Mouse (Mus musculus) c-Kit-positive CD71-negative TER-119-negative erythroid progenitor cells, embryonic 14.5 days (primary cell): ENCODE measurements around the gene S100a3.

ENCODE experiments used
- DNase-seq: peaks from one replicate; pipeline ENCODE4 v3.0.0-alpha.2; 2013; ENCODE audit warnings: low read depth

Gene S100a3

GRCm38 (mm10) chr3:90601486-90602110 lies 41.2 kb downstream of the S100a3 start, which contains the start of gene Gm42674:
TSS of gene Gm42674 (plus strand) at chr3:90601904.
- no peak for DNase-seq

GRCm38 (mm10) chr3:90603623-90604022 lies 43.2 kb downstream of the S100a3 start, which contains the start of gene S100a4:
TSS of gene S100a4 (plus strand) at chr3:90603771.
- no peak for DNase-seq

- no peak for DNase-seq
Observed at GRCm38 (mm10) chr3:90604416-90604815, 44.0 kb downstream of the S100a3 start.

GRCm38 (mm10) chr3:90605049-90605448 lies 44.7 kb downstream of the S100a3 start:
- no peak for DNase-seq

GRCm38 (mm10) chr3:90605736-90606135 lies 45.4 kb downstream of the S100a3 start:
- DNase-seq = no peak

- DNase-seq = no peak
Observed at GRCm38 (mm10) chr3:90606185-90606584, 45.8 kb downstream of the S100a3 start.

- DNase-seq = no peak
Observed at GRCm38 (mm10) chr3:90607361-90607760, 47.0 kb downstream of the S100a3 start.

GRCm38 (mm10) chr3:90608223-90608622 lies 47.8 kb downstream of the S100a3 start, which contains the start of gene S100a5:
TSS of gene S100a5 (plus strand) at chr3:90608523.
- DNase-seq = no peak

GRCm38 (mm10) chr3:90609102-90609501 lies 48.7 kb downstream of the S100a3 start:
- DNase-seq = no peak

GRCm38 (mm10) chr3:90611494-90611893 lies 51.1 kb downstream of the S100a3 start:
- DNase-seq = no peak

GRCm38 (mm10) chr3:90612061-90612460 lies 51.7 kb downstream of the S100a3 start:
- no peak for DNase-seq

GRCm38 (mm10) chr3:90612728-90613291 lies 52.4 kb downstream of the S100a3 start, which contains the start of gene S100a6:
TSS of gene S100a6 (plus strand) at chr3:90612882.
- no peak for DNase-seq

GRCm38 (mm10) chr3:90613461-90614147 lies 53.2 kb downstream of the S100a3 start:
- DNase-seq = no peak

- no peak for DNase-seq
Observed at GRCm38 (mm10) chr3:90614148-90614530, 53.8 kb downstream of the S100a3 start.

GRCm38 (mm10) chr3:90614611-90615251 lies 54.4 kb downstream of the S100a3 start:
- DNase-seq = no peak

- peak; percentile 74 for DNase-seq
Observed at GRCm38 (mm10) chr3:90615415-90615814, 55.0 kb downstream of the S100a3 start.

GRCm38 (mm10) chr3:90615911-90616310 lies 55.5 kb downstream of the S100a3 start:
- no peak for DNase-seq

- DNase-seq = no peak
Observed at GRCm38 (mm10) chr3:90617586-90617985, 57.2 kb downstream of the S100a3 start.

- DNase-seq = no peak
Observed at GRCm38 (mm10) chr3:90621552-90621951, 61.2 kb downstream of the S100a3 start.

- no peak for DNase-seq
Observed at GRCm38 (mm10) chr3:90623435-90624071, 63.2 kb downstream of the S100a3 start.

- DNase-seq = no peak
Observed at GRCm38 (mm10) chr3:90625496-90625895, 65.1 kb downstream of the S100a3 start.
